Mouse (Mus musculus) common myeloid progenitor, adult 5-6 weeks (primary cell): ENCODE results near the gene Zfp110. TPM values are rescaled to one million over a fixed set of nuclear protein-coding genes. Genes with fewer than 3 reads are reported as not detected.

Experiments
- ATAC-seq: replicated peaks from 2 replicates; pipeline ENCODE4 v1.8.0; 2016; ENCODE audit warnings: low read depth, mild to moderate bottlenecking, moderate TSS enrichment, inconsistent platforms; ENCODE audit not compliant: poor library complexity, severe bottlenecking
- total RNA-seq: library from RNA; stranded (forward); fragments of 200-1000, 187-1606 nt; gene quantifications from 2 replicates; pipeline ENCODE4 v1.2.3, GENCODE M21; 2017

Gene Zfp110
- total RNA-seq, 1 experiment from 2014 or later: 25.2 TPM

DNA sequence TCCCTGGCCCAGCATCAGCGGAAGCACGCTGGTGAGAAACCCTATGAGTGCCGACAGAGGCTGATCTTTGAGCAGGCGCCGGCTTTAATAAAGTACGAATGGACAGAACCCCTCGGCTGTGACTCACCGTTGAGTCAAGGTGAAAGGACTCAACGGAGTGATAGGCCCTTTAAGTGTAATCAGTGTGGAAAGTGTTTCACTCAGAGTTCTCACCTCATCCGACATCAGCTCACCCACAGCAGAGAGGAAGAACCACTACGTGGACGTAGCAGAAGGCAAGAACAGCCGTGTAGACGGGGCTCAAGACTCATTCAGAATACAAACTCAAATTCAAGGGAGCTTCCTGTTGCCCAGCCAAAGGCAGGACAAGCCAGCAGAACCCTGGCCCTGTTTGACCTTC, 56.4 kb downstream of the Zfp110 start:
- no peak for ATAC-seq

DNA sequence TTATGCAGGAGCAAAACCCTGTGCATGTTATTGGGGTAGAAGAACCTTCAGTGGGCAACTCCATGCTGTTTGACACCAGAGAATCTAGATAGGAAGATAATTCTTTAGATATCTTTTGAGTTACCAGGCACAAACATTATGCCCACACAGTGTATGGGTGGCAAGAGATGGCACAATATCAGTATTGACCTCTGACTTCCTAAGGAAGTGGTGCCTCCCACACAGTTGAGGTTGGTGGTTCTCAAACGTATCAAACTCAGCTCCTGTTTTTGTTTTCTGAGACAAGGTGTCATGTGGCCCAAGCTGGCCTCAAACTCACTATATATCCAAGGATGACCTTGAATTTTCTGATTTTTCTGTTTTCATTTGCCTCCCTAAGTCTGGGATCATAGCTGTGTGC, 56.8 kb downstream of the Zfp110 start:
- no peak for ATAC-seq

DNA sequence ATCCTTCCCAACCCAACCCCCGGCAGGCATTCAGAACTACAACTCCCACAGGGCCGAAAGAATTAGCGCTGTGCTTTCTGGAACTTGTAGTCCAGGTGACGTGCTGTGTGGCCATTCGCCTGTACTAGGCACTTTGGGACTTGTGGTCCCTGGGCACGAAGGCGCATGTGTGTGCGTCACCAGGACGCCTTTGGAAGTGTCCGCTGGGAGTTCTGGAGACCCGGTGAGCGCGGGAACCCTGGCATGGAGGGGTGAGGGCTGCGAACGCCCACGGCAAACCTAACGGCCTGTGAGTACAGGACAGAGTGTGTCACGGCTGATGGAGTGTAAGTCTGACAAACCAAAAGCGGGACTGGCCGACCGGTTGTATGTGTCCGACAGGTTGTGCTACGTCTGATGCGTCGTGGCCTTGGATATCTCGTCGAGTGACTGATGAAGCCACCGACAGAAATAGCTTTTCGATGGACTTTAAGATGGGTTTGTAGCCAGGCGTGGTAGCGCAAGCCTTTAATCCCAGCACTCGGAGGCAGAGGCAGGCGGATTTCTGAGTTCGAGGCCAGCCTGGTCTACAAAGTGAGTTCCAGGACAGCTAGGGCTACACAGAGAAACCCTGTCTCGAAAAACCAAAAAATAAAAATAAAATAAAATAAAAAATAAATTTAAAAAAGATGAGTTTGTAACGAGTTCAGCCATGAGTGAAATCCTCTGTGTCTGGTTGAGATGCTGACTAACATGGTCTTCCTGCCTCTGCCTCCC, 63.3 kb downstream of the Zfp110 start, which contains the start of gene Zscan22:
Gene Zscan22 (plus strand): TSS at position 161 of the 756 bp plus-strand sequence.
- peak; percentile 100 for ATAC-seq

Other genes starting within 250 kb of the Zfp110 start
- under 0.01 TPM in 1 of 2 replicates, not detected in the other for gene Vmn2r53, start 226.0 kb upstream of the Zfp110 start, total RNA-seq
- gene Vmn2r54, start 194.4 kb upstream of the Zfp110 start, total RNA-seq: not detected in 2 replicates
- gene Vmn2r55, start 149.8 kb upstream of the Zfp110 start, total RNA-seq: not detected in 2 replicates
- not detected in 2 replicates for gene Vmn2r56, start 99.8 kb upstream of the Zfp110 start, total RNA-seq
- gene Zscan18, start 31.1 kb upstream of the Zfp110 start, total RNA-seq: 2.7 and 5.7 TPM in 2 replicates
- 9.8 and 11.9 TPM in 2 replicates for gene Zfp329, start 15.9 kb upstream of the Zfp110 start, total RNA-seq
- 1.4 and 2.8 TPM in 2 replicates for gene Zfp128, start 46.4 kb downstream of the Zfp110 start, total RNA-seq
- gene Zscan22, start 63.1 kb downstream of the Zfp110 start, total RNA-seq: 5.8 and 9.8 TPM in 2 replicates
- 1,289 and 2,367 TPM in 2 replicates for gene Rps5, start 87.5 kb downstream of the Zfp110 start, total RNA-seq
- 0.24 and 0.55 TPM in 2 replicates for gene Rnf225, start 92.7 kb downstream of the Zfp110 start, total RNA-seq
- 6.7 and 8.0 TPM in 2 replicates for gene Zfp324, start 131.1 kb downstream of the Zfp110 start, total RNA-seq
- 3.7 and 3.8 TPM in 2 replicates for gene Zfp446, start 143.1 kb downstream of the Zfp110 start, total RNA-seq
- gene Slc27a5, start 163.4 kb downstream of the Zfp110 start, total RNA-seq: not detected in 2 replicates
- 481 and 549 TPM in 2 replicates for gene Trim28, start 164.4 kb downstream of the Zfp110 start, total RNA-seq
- gene Zbtb45, start 175.3 kb downstream of the Zfp110 start, total RNA-seq: 9.7 and 9.8 TPM in 2 replicates
- 147 and 158 TPM in 2 replicates for gene Chmp2a, start 200.0 kb downstream of the Zfp110 start, total RNA-seq
- gene Ube2m, start 203.5 kb downstream of the Zfp110 start, total RNA-seq: 97.7 and 99.2 TPM in 2 replicates
- 0.87 and 1.3 TPM in 2 replicates for gene Mzf1, start 220.0 kb downstream of the Zfp110 start, total RNA-seq